Mouse (Mus musculus) C2C12 (cell line): ENCODE measurements at regions not wholly inside any gene's neighbourhood (a gene's known extent, or its start where the extent isn't known, plus 50 kb on each side); places are given as distances from the start of the nearest gene placed in this dataset.

Source experiments
- H3K27me3 ChIP-seq: one replicate; pipeline ENCODE4 v1.6.1; 2011; ENCODE audit not compliant: control insufficient read depth, insufficient read depth, insufficient read length
- H3K36me3 ChIP-seq: one replicate; pipeline ENCODE4 v1.6.1; 2011; ENCODE audit not compliant: control insufficient read depth, insufficient read depth
- H3K4me3 ChIP-seq: one replicate; pipeline ENCODE4 v1.5.1; 2011; ENCODE audit warnings: mild to moderate bottlenecking, control low read depth; ENCODE audit not compliant: poor library complexity, insufficient read depth, severe bottlenecking
- H3K79me2 ChIP-seq: one replicate; pipeline ENCODE4 v1.6.1; 2011; ENCODE audit not compliant: control insufficient read depth, insufficient read depth
- H3K79me3 ChIP-seq: one replicate; pipeline ENCODE4 v1.6.1; 2011; ENCODE audit warnings: low read depth, control low read depth
- H3ac ChIP-seq: one replicate; pipeline ENCODE3; 2011; ENCODE audit warnings: low read depth; ENCODE audit not compliant: control insufficient read depth, insufficient read length
- CEBPB ChIP-seq: IDR thresholded peaks from one replicate; pipeline ENCODE4 v1.6.1; 2011; ENCODE audit warnings: low read depth, mild to moderate bottlenecking, control low read depth, moderate library complexity
- CTCF ChIP-seq: IDR thresholded peaks from one replicate; pipeline ENCODE4 v1.5.1; 2011; ENCODE audit not compliant: control insufficient read depth, insufficient read depth, insufficient read length
- FOSL1 ChIP-seq: IDR thresholded peaks from one replicate; pipeline ENCODE4 v1.8.0; 2011; ENCODE audit warnings: mild to moderate bottlenecking, low read length; ENCODE audit not compliant: poor library complexity, insufficient read depth, severe bottlenecking
- MAX ChIP-seq: IDR thresholded peaks from one replicate; pipeline ENCODE4 v1.6.1; 2011; ENCODE audit warnings: mild to moderate bottlenecking, control low read depth
- MYOD1 ChIP-seq: IDR thresholded peaks from one replicate; pipeline ENCODE4 v1.6.1; 2011; ENCODE audit warnings: low read depth; ENCODE audit not compliant: control insufficient read depth, insufficient read length
- MYOG ChIP-seq: IDR thresholded peaks from one replicate; pipeline ENCODE4 v1.6.1; 2011; ENCODE audit not compliant: control insufficient read depth, insufficient read length; ENCODE audit errors: extremely low read depth
- USF1 ChIP-seq: IDR thresholded peaks from one replicate; pipeline ENCODE4 v1.6.1; 2011; ENCODE audit warnings: low read depth, mild to moderate bottlenecking, control low read depth, moderate library complexity

GRCm38 (mm10) chr15:68396566-68396965, 1895.9 kb upstream of the Lrrc6 start:
- Histone ChIP-seq H3K79me3 (no peaks in the 10 kb centered on the region), H3K36me3 (no peaks in the 10 kb centered on the region), H3ac (no peak overlapping the region), H3K79me2 (no peaks in the 10 kb centered on the region), H3K4me3 (no peak overlapping the region), H3K27me3 (no peaks in the 10 kb centered on the region)
- TF ChIP-seq USF1 (no peak), CEBPB (no peak), MYOD1 (no peak), FOSL1 (no peak), MAX (no peak), MYOG (no peak), CTCF (no peak)

- Histone ChIP-seq H3K36me3 (no peaks in the 10 kb centered on the region), H3K27me3 (no peaks in the 10 kb centered on the region), H3K79me2 (no peaks in the 10 kb centered on the region), H3K4me3 (no peak overlapping the region), H3ac (no peak overlapping the region), H3K79me3 (no peaks in the 10 kb centered on the region)
- TF ChIP-seq USF1: peak; percentile 31
- no peak for TF ChIP-seq FOSL1
- TF ChIP-seq CTCF: peak; percentile 8
- TF ChIP-seq MYOG: no peak
- no peak for TF ChIP-seq CEBPB
Measured at GRCm38 (mm10) chr15:68394749-68395148, 1894.0 kb upstream of the Lrrc6 start.

- Histone ChIP-seq H3K27me3 (no peaks in the 10 kb centered on the region), H3K79me2 (no peaks in the 10 kb centered on the region), H3K4me3 (no peak overlapping the region), H3K36me3 (no peaks in the 10 kb centered on the region), H3K79me3 (no peaks in the 10 kb centered on the region), H3ac (no peak overlapping the region)
- TF ChIP-seq USF1 (no peak), FOSL1 (no peak), CEBPB (no peak), CTCF (no peak), MAX (no peak), MYOD1 (no peak), MYOG (no peak)
Measured at GRCm38 (mm10) chr15:68394157-68394556, 1893.4 kb upstream of the Lrrc6 start.

GRCm38 (mm10) chr15:68391737-68392136, 1891.0 kb upstream of the Lrrc6 start:
- no peaks in the 10 kb centered on the region for H3K79me3 ChIP-seq
- no peaks in the 10 kb centered on the region for H3K27me3 ChIP-seq
- H3K36me3 ChIP-seq: no peaks in the 10 kb centered on the region
- H3K79me2 ChIP-seq: no peaks in the 10 kb centered on the region
- no peak overlapping the region for H3K4me3 ChIP-seq
- H3ac ChIP-seq: no peak overlapping the region
- TF ChIP-seq FOSL1: no peak
- TF ChIP-seq MYOG: no peak
- no peak for TF ChIP-seq USF1
- no peak for TF ChIP-seq CTCF
- no peak for TF ChIP-seq CEBPB
- no peak for TF ChIP-seq MYOD1
- TF ChIP-seq MAX: no peak

- Histone ChIP-seq H3K79me3 (no peaks in the 10 kb centered on the region), H3K27me3 (no peaks in the 10 kb centered on the region), H3K79me2 (no peaks in the 10 kb centered on the region), H3K36me3 (no peaks in the 10 kb centered on the region), H3ac (no peak overlapping the region), H3K4me3 (no peak overlapping the region)
- TF ChIP-seq CTCF (no peak), MYOD1 (no peak), CEBPB (no peak), FOSL1 (no peak), MYOG (no peak), MAX (no peak), USF1 (no peak)
Measured at GRCm38 (mm10) chr15:68389855-68390254, 1889.1 kb upstream of the Lrrc6 start.

GRCm38 (mm10) chr15:68387349-68388065, 1886.8 kb upstream of the Lrrc6 start:
- no peaks in the 10 kb centered on the region for H3K79me2 ChIP-seq
- no peaks in the 10 kb centered on the region for H3K36me3 ChIP-seq
- TF ChIP-seq USF1 (no peak), CTCF (no peak), MYOG (no peak)
- no peak overlapping the region for H3ac ChIP-seq
- no peaks in the 10 kb centered on the region for H3K79me3 ChIP-seq
- H3K27me3 ChIP-seq: no peaks in the 10 kb centered on the region
- no peak overlapping the region for H3K4me3 ChIP-seq
